Mouse (Mus musculus) testis, adult 2 months (tissue): ENCODE measurements around the gene Abraxas2.

ENCODE experiments used
- CTCF ChIP-seq: fragments of 200-500 bp; IDR thresholded peaks from 2 replicates; pipeline ENCODE4 v1.5.1; 2012; ENCODE audit warnings: low read depth, mild to moderate bottlenecking, inconsistent platforms, low read length, moderate library complexity; ENCODE audit not compliant: control insufficient read depth, insufficient read depth, insufficient replicate concordance
- POLR2A ChIP-seq: fragments of 200-500 bp; IDR thresholded peaks from 2 replicates; pipeline ENCODE4 v1.6.1; 2012; ENCODE audit warnings: low read depth, mild to moderate bottlenecking, inconsistent platforms, low read length, moderate library complexity; ENCODE audit not compliant: control insufficient read depth

DNA sequence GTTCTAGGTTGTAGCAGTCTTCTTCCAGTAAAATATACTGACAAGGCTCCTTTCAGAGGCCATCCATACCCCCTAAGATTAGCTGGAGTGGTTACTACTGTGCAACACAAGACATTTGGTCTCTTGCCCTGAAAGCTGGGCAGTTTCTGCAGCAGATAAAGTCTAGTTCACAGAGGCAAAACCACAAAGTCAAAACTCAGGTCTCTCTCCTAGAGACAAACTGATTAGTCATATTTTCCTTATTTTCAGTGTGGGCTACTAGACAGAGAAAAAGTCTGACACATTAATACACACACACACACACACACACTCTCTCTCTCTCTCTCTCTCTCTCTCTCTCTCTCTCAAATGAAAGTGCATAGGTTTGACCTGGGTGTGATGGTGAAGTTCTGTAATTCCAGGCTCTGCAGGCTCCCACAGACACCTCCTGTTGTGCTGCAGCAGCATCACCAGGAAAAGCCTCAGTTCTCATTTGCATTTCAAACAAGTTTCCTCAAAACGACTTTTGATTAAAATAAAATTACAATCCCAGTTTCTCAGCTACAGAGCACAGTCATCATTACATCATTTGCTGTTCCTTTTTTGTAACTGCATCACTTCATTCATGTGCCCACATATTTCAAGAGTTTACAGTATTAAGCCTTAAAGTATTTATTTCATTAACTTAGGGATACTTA lies 34.5 kb upstream of the Abraxas2 start:
- TF ChIP-seq CTCF: no peak
- TF ChIP-seq POLR2A: no peak
